Mouse (Mus musculus) gastrocnemius, postnatal 4 days (tissue): ENCODE data around the gene Dnm1. TPM values are rescaled to one million over a fixed set of nuclear protein-coding genes. Genes with fewer than 3 reads are reported as not detected.

Experiments
- DNase-seq, 2 experiments: peaks; one replicate each; pipeline ENCODE4 v3.0.0; 2021 to 2022; ENCODE audit warnings: low spot score in 2 of 2, mixed read lengths in 2 of 2
- microRNA-seq: library from miRNA; unstranded; fragments of <30 nt; microRNA quantifications from one replicate; pipeline ENCODE4 v1.2.0, GENCODE M21; 2021
- total RNA-seq, 2 experiments: library from RNA; stranded (reverse); gene quantifications; 2 replicates each; pipeline ENCODE4 v1.2.3; 2021

Dnm1 gene
- total RNA-seq, 2 experiments from 2014 or later: 36.5 to 38.7 TPM

GRCm38 (mm10) chr2:32287334-32287840, 65.8 kb downstream of the Dnm1 start, which contains the start of gene Golga2:
Golga2 (plus strand) TSS chr2:32287384.
- DNase-seq: no peak

DNA sequence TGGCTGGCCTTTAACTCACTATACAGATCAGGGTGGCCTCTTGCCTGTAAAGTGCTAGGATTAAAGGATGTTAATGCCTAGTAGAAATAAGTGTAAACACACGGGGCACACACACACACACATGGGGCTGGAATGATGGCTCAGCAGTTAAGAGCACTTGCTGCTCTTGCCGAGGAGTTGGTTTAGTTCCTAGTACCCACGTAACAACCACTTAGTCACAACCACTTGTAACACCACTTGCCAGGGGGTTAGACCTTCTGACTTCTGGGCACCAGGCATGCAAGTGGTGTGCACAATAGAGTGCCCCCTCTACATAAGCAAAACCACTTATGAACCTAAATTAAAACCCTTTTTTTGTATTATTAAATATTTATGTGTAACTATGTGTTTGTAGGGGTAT, 69.2 kb downstream of the Dnm1 start:
- DNase-seq: no peak

GRCm38 (mm10) chr2:32282727-32283126, 70.4 kb downstream of the Dnm1 start:
- peak in 1 of 2 experiments; percentile 42 for DNase-seq

GRCm38 (mm10) chr2:32282289-32282688, 70.8 kb downstream of the Dnm1 start:
- DNase-seq: no peak

DNA sequence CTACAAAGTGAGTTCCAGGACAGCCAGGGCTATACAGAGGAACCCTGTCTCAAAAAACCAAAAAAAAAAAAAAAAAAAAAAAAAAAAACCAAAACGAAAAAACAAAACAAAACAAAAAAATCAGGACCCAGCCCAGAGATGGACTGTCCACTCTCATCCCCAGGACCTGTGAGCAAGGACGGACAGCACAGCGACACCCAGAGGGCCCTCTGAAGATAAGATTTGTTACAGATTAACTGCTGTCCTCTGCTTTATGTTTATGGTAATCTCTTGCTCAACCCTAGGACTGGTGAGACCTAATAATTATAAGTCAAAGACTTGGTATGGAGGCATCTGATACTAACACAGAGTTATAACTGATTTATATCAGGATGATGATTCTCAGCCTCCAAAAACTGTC, 77.3 kb downstream of the Dnm1 start:
- no peak for DNase-seq

DNA sequence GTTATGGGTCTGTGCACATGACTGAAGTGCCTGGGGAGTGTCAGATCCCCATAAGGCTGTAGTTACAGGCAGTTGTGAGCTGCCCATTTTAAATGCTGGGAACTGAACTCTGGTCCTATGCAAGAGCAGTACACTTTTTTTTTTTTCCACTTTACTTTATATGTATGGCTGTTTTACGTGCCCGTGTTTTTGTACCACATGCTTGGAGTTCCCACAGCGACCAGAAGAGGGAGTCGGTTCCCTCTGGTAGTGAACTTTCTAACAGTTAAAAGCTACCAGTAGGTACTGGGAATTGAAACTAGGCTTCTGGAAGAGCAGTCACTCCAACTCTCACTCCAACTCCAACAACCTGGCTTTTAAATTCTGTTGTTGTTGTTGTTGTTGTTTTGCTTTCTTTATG, 92.5 kb downstream of the Dnm1 start:
- no peak for DNase-seq

DNA sequence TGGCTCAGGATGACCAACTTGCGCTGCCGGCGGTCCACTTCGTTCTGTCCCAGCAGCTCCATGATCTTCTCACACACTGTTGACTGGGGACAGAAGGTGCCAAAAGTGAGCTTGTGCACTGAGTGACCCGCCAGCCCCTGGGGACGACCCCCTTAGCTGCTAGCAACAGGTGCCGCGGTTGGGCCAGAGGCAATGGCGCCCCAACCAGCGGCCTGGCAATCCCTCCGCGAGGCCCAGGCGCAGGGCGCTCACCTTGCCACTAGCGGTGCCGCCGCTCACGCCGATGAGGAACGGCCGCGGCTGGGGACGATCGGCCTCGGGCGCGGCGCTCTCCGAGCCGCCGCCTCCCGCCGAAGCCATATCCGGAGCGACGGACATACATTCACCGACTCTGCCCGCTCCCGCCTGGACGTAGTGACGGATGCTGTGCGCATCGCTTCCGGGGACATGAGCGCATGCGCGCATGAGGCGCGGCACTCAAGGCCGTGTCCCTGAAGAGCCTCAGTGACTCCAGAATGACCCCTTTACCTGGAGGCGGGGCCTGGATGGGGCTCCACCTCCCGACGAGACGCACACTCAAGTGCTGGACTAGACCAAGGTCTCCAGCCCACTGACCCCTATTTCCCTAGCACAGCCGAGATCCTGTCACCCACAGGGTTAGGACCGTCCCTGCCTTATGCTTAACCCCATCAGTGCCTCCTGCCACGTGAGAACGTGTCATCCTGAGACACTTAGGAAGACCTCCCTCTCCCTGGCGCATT, 93.3 kb downstream of the Dnm1 start, which contains the start of gene Uck1:
Gene Uck1 (minus strand): TSS at position 503 of the 761 bp plus-strand sequence.
- peak; percentile 70 to 84 for DNase-seq

DNA sequence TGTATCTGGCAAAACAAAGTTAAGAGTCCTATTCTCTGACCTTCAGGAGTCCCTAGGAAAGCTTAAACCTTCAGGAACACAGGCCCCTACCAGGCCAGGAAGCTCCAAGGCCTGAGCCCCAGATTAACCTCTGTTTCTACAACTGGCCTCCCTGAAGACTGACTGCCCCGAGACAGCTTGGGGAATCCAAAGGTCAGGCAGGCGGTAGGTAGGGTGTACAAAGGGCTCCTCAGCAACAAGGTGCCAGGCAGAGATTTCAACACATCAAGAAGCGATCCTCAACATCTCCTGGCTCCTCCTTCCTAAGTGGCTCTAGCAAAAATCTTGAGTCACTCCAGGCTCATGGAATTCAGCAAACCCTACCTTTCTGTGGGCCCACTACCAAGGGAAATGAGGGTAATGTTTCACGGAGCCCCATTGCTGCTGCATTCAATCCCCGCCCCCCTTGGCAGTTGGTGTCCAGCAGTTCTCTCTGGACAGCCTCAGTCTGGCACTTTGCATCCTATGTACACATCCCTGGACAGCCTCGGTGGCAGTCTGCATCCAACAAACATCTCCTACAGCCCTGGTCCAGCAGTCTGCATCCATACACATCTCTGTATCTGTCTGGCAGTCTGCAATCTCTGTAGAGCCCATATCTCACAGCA, 94.1 kb downstream of the Dnm1 start:
- DNase-seq: no peak

Small RNA genes lying within 50 kb of the gene (microRNA-seq; reads per million reads assigned to microRNA genes)
- gene Gm23363 (not detected), gene Mir199b (90.4 reads per million, percentile 49 among the genes with 10 or more reads in this experiment)

Other genes with a start within 250 kb of the Dnm1 start
- 100 to 1,000 TPM; 142 to 154 TPM for gene Prrc2b, start 202.3 kb downstream of the Dnm1 start, total RNA-seq
- 10 to 100 TPM; 15.8 to 17.5 TPM for gene Pomt1, start 116.7 kb downstream of the Dnm1 start, total RNA-seq
- 10 to 100 TPM; 24.5 to 27.2 TPM for gene Uck1, start 93.2 kb downstream of the Dnm1 start, total RNA-seq
- 10 to 100 TPM; 91.5 to 93.0 TPM for gene Golga2, start 66.0 kb downstream of the Dnm1 start, total RNA-seq
- gene Swi5, start 65.3 kb downstream of the Dnm1 start, total RNA-seq: 100 to 1,000 TPM; 160 to 162 TPM
- gene Ciz1, start 1.0 kb downstream of the Dnm1 start, total RNA-seq: 10 to 100 TPM; 53.4 to 60.4 TPM
- gene 1110008P14Rik, start 28.6 kb upstream of the Dnm1 start, total RNA-seq: 10 to 100 TPM; 56.4 to 58.6 TPM
- gene Lcn2, start 34.9 kb upstream of the Dnm1 start, total RNA-seq: 1 to 10 TPM; 3.0 to 4.4 TPM
- 10 to 100 TPM; 35.1 to 41.4 TPM for gene Ptges2, start 42.6 kb upstream of the Dnm1 start, total RNA-seq
- gene Naif1, start 97.1 kb upstream of the Dnm1 start, total RNA-seq: 1 to 10 TPM; 3.9 to 4.0 TPM
- 10 to 100 TPM; 14.0 to 25.1 TPM for gene Slc25a25, start 98.1 kb upstream of the Dnm1 start, total RNA-seq
- 1 to 10 TPM; 7.5 to 8.2 TPM for gene Fam102a, start 182.0 kb upstream of the Dnm1 start, total RNA-seq
- 10 to 100 TPM; 36.4 to 41.9 TPM for gene Dpm2, start 217.5 kb upstream of the Dnm1 start, total RNA-seq
- gene Pip5kl1, start 221.5 kb upstream of the Dnm1 start, total RNA-seq: not detected
- gene 9430097D07Rik, start 222.3 kb upstream of the Dnm1 start, total RNA-seq: not detected
- 10 to 100 TPM; 48.8 to 55.1 TPM for gene St6galnac4, start 233.8 kb upstream of the Dnm1 start, total RNA-seq
- 10 to 100 TPM; 57.4 to 63.6 TPM for gene St6galnac6, start 246.4 kb upstream of the Dnm1 start, total RNA-seq